Mouse (Mus musculus) heart, adult 8-10 months (tissue): ENCODE measurements around the gene Rapgef5. TPM values are rescaled to one million over a fixed set of nuclear protein-coding genes. Genes with fewer than 3 reads are reported as not detected.

Experiments
- DNase-seq: peaks from one replicate; pipeline ENCODE4 v3.0.0; 2022; ENCODE audit warnings: low spot score
- total RNA-seq, 4 experiments: library from RNA; stranded (reverse); gene quantifications; 2 replicates each; pipeline ENCODE4 v1.2.4; 2022

Gene Rapgef5
- total RNA-seq, 4 experiments from 2014 or later, result 27.1 to 39.3 (median 35.8) TPM

DNA sequence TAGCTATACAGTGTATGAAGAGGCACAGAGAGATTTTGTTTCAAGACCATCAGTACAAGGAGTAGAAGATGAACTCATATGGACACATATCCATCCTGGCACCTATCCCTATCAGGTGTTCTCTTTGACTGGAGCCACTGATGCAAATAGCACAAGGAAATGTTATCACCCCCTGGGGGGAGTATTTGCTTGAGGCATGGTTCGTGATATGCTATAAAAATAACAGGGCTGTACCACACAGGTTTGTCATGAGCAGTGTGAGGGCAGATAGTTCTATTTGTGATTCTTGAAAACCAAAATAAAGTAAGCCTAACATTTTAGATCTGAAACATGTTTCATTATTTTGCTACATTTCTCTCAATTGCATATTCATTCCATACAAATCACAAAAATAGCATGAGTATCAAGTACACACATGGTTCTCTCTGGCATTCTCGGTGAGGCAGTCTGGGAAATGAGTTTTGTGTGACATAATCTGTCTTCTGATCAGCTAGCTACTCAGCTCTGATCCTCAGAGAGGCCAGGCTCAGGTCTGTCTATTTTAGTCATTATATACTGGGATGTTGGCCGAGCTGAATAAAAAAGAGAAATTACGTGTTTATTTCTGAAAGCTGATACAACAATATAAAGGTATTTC lies 12.3 kb downstream of the Rapgef5 start:
- DNase-seq, result no peak

DNA sequence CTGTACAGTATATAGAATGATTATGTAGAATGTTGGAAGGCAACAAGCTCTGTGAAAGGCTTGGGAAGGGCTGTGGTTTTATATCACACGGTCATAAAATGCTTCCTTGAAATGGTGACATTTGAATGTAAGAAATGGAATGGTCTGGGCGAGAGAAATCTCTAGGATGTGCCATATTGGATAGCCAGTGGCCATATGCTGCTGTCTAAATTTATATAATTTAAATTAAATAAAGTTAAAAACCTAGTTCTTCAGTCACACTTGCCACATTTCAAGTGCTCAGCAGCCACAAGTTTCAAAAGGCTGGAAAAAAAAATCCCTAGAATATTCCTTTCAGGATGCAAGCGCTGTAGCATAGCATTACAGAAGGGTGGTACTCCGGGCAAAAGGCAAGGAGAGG lies 14.8 kb downstream of the Rapgef5 start:
- no peak for DNase-seq

DNA sequence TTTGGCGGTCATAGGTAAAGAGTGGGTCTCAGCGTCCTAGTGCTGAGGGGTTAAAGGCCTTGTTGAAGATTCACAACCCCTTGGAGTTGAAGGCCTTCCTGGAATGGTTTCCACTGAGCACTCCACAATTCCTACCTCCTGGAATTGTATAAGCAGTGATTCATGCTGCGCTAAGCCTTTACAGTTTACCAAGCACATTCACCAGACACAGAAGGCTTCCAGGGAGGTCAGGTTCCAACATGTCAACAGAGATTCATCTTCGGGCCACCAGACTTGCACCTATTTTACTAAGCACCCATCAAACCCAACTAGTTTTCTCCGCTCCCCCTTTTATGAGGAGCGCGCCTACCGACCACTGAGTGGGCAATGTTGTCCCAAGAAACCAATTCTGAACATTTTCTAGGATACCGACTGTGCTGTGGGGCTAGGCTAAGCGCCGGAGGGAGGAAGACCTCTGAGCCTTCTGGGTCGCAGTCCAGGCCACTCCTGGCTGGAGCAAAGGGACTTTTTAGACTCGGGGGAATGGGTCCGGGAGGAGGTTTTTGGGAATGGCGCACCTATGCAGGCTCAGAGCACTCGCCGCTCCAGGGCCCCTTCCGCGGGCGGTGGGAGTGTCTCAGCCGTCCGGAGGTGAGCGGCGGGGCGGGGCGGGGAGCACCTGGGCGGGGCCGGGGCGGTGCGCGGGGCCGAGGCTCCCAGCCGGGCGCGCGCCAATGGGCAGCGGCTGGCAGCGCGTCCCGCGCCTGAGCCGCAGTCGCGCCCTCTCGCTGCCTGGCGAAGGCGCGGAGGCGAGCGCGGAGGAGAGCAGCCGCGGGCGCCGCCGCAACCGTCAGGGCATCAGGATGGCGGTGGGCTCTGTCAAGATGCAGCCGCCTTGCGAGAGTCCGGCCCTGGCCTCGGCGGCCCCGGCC lies 17.2 kb downstream of the Rapgef5 start:
- DNase-seq, result no peak

DNA sequence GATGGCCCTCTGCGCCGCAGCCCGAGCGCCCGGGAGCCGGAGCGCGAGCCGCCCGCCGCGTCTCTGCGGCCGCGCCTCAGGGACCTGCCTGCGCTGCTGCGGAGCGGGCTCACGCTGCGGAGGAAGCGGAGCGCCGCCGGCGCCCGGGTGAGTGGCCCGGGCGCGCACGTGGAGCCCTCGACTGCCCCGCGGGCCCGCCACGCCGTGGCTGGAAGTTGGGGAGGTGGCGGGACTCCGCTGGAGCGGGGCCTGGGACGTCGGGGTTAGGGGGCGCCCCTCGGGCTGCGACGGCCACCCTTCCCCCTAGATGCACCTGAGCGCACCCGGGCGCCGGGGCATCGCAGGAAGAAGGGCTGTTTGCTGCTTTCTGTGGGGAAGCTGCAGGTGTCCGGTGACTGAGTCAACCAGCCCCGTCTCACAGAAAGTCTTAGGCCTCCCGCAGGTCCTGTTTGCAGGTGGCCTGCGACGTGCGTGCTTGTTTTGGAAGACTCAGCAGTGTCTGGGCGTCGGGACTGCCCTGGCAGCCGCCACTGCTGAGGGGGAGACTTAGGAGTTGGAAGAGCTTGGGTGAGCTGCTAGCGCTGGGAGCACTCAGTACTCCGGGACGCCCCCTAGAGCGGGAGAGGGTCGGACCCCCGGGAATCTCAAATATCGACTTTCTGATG lies 17.9 kb downstream of the Rapgef5 start:
- DNase-seq, result peak; percentile 23

DNA sequence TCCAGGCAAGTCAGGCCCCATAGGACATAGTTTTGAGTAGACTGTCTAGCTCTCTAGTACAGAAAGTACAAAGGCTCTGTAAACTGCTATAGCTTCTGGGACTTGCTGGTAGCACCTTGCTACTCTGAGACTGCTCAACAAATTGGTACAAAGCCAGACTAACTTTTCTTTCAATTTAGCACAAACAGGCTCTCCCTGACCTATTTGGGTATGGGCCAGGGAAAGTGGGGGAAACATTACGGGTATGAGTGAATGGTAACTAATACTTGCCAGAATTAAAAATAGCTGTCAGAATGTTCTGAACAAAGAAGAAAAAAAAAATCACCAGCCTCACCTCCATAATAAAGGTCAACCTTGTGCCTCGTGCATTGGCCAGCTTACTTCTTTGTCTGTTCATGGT lies 24.1 kb downstream of the Rapgef5 start:
- DNase-seq, result peak; percentile 81

DNA sequence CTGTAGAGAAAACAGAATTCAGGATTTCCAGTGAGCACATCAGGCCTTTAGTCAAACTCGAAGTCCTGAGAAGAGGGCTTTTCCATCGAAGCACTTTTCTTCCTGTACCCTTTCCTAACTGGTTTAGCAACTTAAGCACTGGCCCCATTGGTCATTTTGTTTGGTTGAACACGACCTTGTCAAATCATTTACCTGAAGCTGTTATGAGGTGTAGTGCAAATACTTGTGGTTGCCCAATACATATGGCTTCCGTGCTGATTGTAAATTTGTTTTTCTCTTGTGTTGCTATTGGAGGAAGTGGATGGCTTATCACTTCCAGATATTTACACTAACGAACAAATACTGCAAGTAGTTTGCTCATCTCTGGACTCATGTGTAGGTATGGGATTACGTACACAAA lies 29.0 kb downstream of the Rapgef5 start:
- no peak for DNase-seq

DNA sequence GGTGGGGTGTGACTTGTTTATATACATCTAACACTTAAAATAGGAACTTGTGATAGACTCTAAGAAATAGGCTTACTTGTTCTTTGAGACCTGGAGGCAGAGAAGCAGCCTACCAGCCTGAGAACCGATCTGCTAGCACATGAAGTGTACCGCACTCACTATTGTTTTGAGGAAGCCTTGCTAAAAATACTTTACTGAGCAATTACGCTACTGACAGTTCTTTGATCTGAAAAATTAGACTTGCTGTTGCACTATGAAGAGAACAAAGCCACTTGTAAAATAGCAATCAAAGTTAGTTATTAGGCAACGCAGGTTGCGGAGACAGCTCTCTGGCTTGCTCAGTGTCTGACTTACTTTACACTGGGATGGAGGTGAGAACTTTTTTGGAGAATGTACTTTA lies 37.1 kb downstream of the Rapgef5 start:
- no peak for DNase-seq

DNA sequence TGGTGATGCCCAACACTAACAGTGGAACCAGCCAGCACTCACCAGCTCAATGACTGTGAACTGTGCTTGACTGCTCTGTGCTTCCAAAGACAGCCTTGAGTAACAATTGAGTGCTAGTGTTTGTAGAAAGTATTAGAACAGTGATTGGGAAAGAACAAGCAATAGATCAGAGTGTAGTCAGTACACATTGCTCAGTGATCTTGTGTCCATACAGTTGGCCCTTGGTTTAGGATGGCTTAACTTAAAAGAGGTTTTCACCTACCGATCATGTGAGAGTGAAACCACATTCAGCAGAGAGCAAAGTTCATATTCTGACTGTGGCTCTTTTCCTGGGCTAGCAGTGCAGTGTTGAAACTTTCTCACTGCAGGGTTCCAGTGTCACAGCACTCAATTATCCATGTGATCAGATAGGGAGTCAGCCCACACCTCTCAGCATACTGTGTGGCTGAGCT lies 38.4 kb downstream of the Rapgef5 start:
- DNase-seq, result no peak

DNA sequence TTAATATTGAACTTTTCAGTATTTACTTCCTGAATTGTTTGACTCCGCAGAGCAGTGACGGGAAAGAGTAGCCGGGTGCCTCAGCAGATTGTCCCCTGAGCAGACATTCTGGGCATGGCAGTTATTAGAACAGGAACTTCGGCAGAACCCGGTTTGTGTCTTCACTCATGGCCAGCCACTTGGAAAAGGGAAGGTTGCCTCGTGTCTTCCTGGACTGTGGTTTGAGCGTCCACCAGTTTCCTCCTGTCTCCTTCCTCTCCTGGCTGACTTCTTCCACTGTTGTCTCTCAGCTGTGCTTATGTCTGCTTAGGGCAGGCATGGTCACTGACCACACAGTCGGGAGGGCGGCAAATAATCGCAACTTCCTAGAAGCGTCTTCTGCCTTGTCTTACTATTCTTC lies 44.2 kb downstream of the Rapgef5 start:
- DNase-seq, result peak; percentile 53

DNA sequence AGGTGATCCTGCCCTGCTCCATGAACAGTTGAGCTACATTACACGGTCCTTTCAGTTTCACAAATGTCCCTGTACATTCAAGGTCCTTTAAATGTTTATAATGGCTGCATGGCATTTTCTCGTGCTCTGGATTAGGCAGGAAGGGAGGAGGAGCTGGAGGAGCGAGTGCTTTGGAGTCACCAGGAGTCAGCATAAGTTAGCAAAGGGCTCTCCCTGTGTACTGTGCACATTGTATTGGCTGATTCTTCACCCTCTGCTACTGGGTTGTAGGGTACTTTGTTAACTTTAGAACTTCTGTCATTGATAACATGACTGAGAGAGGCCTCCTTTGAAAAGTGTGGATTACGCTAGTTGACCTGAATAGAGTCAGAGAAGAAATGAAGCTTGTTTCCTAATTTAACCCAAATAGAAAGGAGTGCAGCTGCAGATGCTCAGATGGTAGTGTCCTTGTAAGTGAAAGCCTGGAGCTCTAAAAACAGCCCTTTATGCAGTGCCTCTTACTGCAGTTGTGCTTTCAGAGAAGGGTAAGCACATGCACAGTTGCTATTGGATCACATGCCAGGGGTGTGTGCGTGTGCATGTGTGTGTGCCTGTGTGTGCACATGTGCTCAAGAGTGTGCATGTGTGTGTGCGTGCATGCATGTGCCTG lies 45.3 kb downstream of the Rapgef5 start:
- no peak for DNase-seq

DNA sequence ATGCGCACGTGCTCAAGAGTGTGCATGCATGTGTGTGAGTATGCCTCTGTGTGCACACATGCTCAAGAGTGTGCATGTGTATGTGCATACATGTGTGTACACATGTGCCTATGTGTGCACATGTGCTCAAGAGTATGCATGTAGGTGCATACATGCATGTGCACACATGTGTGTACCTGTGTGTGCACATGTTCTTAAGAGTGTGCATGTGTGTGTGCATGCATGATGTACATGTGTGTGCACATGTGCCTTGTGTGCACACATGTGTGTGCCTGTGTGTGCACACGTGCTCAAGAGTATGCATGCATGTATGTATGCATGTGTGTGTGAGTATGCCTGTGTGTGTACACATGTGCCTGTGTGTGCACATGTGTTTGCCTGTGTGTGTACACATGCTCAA lies 45.8 kb downstream of the Rapgef5 start:
- no peak for DNase-seq

DNA sequence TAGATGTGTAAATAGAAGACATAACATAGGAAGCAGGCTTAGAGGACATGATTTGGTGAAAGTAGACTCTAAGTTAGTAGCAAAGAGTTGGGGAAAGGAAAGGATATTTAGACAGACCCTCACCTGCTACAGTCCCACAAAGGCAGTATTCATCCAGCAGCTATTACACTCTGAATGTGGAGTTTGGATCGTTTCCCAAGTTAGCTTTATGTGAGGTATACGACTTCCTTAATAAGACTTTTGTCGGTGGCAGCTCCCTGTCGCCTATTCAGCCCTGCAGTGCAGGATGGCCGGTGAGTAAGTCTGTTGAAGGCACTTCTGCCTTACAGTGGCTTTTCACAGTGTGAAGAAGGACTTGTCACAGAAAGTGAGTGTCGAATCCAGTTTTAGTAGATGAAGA lies 47.6 kb downstream of the Rapgef5 start:
- no peak for DNase-seq

DNA sequence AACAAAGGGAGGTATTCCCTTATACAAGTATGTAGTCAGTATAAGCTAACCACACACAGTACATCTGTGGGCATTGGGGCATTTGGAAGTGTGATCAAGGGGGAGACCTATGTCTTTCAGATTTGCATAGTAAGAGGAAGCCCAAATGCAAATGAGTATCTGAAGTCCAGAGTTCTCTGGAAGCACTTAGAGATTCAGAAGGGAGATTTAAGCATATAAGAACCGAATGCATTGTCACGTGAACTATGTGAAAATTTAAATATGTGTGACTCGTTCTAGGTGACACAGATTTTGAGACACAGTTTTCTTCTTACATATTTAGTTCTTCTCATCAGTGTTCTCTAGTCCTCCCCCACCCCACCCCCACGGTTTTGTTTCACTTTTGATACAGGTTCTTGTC lies 50.0 kb downstream of the Rapgef5 start:
- DNase-seq, result no peak

DNA sequence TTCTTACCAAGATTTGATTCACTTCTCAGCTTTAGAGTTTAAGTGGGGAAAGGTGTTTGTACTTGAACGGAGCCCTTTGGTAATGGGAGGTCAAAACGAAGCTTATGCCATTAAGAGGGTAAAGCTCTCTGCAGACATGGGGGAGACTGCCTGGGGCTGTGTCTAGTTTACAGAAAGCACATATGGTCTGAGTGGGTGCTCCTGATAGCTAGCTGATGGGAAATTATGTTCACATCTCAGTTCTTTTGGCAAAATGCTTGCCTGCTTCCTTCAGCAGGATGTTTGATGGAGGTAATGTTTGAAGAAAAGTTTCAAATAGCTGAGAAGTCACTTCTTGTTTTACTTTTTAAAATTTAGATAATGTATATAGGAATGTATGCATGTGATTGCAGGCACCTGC lies 53.4 kb downstream of the Rapgef5 start:
- no peak for DNase-seq

DNA sequence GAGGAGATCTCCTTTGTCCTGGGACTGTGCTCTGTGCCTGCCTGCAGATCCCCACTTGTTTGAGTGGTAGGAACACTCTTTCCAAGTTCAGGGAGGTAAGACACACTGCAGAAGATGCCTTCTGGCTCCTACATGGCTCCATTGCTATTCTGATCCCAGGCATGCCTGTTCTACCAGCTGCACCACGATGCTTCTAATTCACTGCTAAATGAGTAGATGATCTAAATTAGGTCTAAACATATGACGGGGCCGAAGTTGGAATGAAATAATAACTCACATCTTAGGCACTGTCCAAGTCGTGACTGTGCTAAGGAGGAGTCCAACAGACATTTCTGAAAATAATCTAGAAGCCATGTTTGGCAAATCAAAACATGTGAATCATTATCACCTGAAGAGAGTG lies 68.0 kb downstream of the Rapgef5 start:
- no peak for DNase-seq

DNA sequence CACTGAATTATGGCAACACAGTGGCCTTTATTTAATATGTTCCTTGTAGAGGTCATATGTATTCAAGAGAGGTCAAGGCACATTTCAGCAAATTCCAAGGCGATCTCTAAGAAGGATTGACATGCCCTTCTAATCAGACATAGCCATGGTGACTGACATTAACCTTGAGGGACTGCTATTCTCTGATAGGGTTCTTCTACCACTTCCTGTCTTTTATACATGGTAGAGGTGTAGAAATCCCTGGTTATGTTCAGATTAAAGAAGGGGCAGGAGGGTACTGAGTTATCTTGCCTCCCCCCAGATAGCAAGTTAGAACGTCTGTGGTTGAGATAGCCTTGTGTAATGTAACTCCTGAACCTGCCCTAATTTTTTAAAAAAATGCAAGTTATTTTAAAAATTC lies 69.1 kb downstream of the Rapgef5 start:
- no peak for DNase-seq

DNA sequence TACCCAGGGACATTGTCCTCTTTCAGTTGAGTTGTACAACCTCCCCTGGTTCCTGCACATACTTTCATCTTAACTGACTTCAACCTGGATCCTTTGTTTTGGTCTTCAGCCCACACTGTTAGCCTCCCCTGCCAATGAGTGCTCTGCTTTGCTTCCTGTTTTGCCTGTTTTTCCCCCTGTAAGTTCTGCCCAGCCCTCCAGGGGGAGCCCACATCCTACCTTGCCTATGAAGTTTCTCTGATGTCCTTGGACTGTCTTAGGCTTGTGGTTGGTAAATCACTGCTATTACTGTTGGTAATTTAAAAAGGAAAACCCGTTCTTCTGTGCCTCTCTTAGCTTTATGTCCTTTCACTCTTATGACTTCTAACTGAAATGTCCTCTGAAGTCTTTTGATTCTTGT lies 69.8 kb downstream of the Rapgef5 start:
- peak; percentile 86 for DNase-seq

DNA sequence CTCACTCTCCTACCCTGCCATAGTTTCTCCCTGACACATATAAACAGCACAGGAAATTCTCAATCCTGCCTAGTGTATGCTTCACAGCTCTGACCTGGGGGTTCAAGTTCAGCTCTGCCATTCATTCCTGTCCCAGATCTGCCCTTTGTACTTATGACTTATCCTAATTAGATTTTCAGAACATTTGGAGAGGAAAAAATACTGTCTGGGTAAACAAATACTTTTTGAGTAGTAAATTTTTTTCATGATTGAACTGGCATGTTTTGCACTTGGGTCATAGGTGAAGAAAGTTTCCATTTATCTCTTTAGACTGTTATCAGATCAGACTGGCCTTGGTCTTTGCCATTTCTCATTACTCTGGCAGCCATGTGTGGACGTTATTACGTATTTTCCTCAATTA lies 72.9 kb downstream of the Rapgef5 start:
- DNase-seq, result no peak

DNA sequence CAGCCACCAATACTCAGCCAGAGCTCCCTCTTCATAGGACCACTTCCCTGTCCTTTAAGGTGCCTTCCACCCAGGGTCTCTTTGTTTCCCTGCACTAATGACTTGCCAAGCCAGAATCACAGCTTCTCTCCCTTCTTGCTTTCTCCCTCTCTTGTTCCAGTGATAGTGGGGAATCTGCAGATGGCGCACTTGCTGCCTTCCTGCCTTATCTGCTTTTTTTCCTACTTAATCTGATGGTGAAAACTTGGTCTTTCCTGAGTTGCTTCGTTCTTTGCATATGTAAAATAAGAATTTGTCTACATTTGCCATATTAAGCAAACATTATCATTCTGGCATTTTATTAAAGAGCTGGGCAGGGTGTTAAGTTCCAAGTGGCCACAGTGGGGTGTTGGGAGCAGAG lies 75.7 kb downstream of the Rapgef5 start:
- no peak for DNase-seq

DNA sequence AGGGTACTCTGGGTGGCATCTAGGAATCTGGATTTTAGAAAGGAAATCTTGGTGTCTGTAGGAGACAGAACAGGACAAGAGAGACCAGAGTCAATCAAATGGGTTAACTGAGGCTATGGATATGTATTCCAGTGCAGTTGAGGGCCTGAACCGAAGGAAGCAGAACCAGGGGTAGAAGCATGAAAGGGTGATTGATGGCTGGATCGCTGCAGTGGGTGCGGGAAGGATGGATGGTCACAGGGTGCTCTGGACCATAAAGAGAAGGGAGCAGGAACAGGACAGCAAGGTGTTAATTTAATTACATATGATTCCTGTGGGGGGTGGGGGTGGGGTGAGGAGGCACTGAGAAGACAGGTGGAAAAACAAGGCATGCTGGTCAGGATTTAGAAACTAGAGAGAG lies 76.3 kb downstream of the Rapgef5 start:
- no peak for DNase-seq

DNA sequence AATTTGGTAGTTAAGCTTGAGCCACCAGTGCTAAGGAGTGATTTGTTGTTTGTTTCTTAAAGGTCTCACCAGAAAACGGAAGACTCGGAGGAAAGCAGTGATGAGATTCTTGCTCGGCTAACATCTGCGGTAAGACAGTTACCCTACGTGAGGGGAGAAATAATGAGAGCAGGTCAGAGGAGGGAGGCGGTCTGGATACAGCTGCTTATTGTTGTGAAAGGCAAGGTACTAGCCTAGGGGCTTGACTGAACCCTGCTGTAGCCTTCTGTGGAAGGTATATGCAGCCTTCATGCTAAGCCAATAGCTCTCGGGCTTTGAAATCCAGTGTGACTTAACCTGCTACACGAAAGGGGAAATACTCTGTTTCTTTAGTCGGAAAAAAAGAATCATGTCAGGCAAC lies 78.9 kb downstream of the Rapgef5 start:
- DNase-seq, result no peak

DNA sequence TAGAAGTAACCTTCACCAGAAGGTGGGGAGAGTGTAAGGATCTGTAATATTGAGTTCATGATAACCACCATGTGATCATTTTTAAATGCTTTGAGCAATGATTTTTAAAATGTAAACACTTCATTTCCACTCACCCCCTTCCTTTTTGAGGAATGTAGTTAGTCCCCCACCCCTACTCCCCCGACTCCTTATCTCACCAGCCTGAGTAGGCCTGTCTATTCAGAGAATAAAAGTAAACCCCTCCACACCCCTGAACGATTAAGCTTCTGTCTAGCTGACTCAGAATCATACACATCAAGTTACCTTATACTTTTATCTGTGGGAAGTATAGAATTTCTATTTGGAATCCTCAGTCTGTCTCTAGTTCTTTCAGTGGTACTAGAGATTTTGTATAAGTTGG lies 81.9 kb downstream of the Rapgef5 start:
- DNase-seq, result no peak
